Mouse (Mus musculus) lung, embryonic 14.5 days (tissue): ENCODE data around the gene Slc22a16. TPM values are rescaled to one million over a fixed set of nuclear protein-coding genes. Genes with fewer than 3 reads are reported as not detected.
A peak's percentile ranks its signal among the peaks of the same experiment; 100 is the strongest.
"Not testable (repeated sequence)": the region's sequence is repeated elsewhere in the genome, so short reads cannot be mapped to it uniquely, and the experiment has no call there.

Experiments
- ATAC-seq: fragments of 200-750 bp; cut with Nextera tagmentation; 2 replicates; pipeline ENCODE4 v1.8.0; 2017; ENCODE audit warnings: mild to moderate bottlenecking, moderate TSS enrichment, moderate library complexity; ENCODE audit not compliant: insufficient read depth
- DNase-seq: peaks from one replicate; pipeline ENCODE4 v3.0.0-alpha.2; 2015
- H3K27ac ChIP-seq: fragments of 300-500 bp; sonication (generic); 2 replicates; pipeline ENCODE4 v1.5.1; 2014; ENCODE audit warnings: low read depth, mild to moderate bottlenecking, moderate library complexity
- H3K27me3 ChIP-seq: fragments of 300-500 bp; sonication (generic); 2 replicates; pipeline ENCODE4 v1.6.1; 2014; ENCODE audit warnings: low read length, control low read depth; ENCODE audit not compliant: insufficient read depth
- H3K36me3 ChIP-seq: fragments of 300-500 bp; sonication (generic); 2 replicates; pipeline ENCODE4 v1.6.1; 2014; ENCODE audit warnings: control low read depth; ENCODE audit not compliant: insufficient read depth
- H3K4me1 ChIP-seq: fragments of 300-500 bp; sonication (generic); 2 replicates; pipeline ENCODE4 v1.6.1; 2014; ENCODE audit warnings: antibody characterized with exemption, control low read depth; ENCODE audit not compliant: insufficient read depth
- H3K4me2 ChIP-seq: fragments of 300-500 bp; sonication (generic); 2 replicates; pipeline ENCODE4 v1.6.1; 2014; ENCODE audit warnings: mild to moderate bottlenecking
- H3K4me3 ChIP-seq: fragments of 300-500 bp; sonication (generic); 2 replicates; pipeline ENCODE4 v1.5.1; 2014; ENCODE audit warnings: low read depth, low read length
- H3K9ac ChIP-seq: fragments of 300-500 bp; sonication (generic); 2 replicates; pipeline ENCODE4 v1.6.1; 2014
- H3K9me3 ChIP-seq: fragments of 300-500 bp; sonication (generic); 2 replicates; pipeline ENCODE4 v1.6.1; 2016; ENCODE audit warnings: low read depth, low read length, control low read depth
- CTCF ChIP-seq: IDR thresholded peaks from 2 replicates; pipeline ENCODE4 v1.5.1; 2016; ENCODE audit warnings: antibody characterized with exemption, low read depth
- WGBS: fragments of 180-500 bp; shearing (Covaris S2); extraction: QIAGEN DNeasy Blood & Tissue Kit; methylation state at CpG from one replicate; pipeline ENCODE4 v1.1.7; 2014; 5-methylcytosine and 5-hydroxymethylcytosine counted together
- polyA plus RNA-seq: library from polyadenylated mRNA; unstranded; fragments of >200 nt; fragmentation: Nextera tagmentation; extraction: Ambion mirVana; gene quantifications from 2 replicates; pipeline ENCODE4 v1.2.1, GENCODE M21; 2014

The Slc22a16 gene
- polyA plus RNA-seq, 1 experiment from 2014 or later = not detected

- peak; percentile 22 for DNase-seq
- WGBS = 39% methylated on average over 2 of the region's 2 CpGs
- H3K4me3 ChIP-seq = no peak overlapping the region
- no peaks in the 10 kb centered on the region for H3K36me3 ChIP-seq
- H3K27ac ChIP-seq = no peak overlapping the region
- no peaks in the 10 kb centered on the region for H3K27me3 ChIP-seq
- no peak overlapping the region for H3K9ac ChIP-seq
- ATAC-seq = no peak
- no peaks in the 10 kb centered on the region for H3K9me3 ChIP-seq
- no peak overlapping the region for H3K4me2 ChIP-seq
- no peaks in the 10 kb centered on the region for H3K4me1 ChIP-seq
- no peak for TF ChIP-seq CTCF
Measured at GRCm38 (mm10) chr10:40551801-40552200, 18.3 kb upstream of the Slc22a16 start.

- not testable (repeated sequence) for H3K9me3 ChIP-seq, DNase-seq, H3K27me3 ChIP-seq, H3K4me1 ChIP-seq, H3K4me3 ChIP-seq, H3K27ac ChIP-seq, H3K9ac ChIP-seq, ATAC-seq, H3K4me2 ChIP-seq, H3K36me3 ChIP-seq
- WGBS = 96% methylated on average over 6 of the region's 6 CpGs
Measured at GRCm38 (mm10) chr10:40565695-40566094, 4.4 kb upstream of the Slc22a16 start.

GRCm38 (mm10) chr10:40575912-40576634 lies 5.9 kb downstream of the Slc22a16 start:
- ATAC-seq (no peak), DNase-seq (no peak)
- H3K4me2 ChIP-seq = no peak overlapping the region
- no peak overlapping the region for H3K9ac ChIP-seq
- no peak for TF ChIP-seq CTCF
- H3K27ac ChIP-seq = no peak overlapping the region
- H3K36me3 ChIP-seq = no peaks in the 10 kb centered on the region
- H3K4me1 ChIP-seq = no peaks in the 10 kb centered on the region
- 82% methylated on average over 7 of the region's 7 CpGs for WGBS
- no peak overlapping the region for H3K4me3 ChIP-seq
- no peaks in the 10 kb centered on the region for H3K9me3 ChIP-seq
- H3K27me3 ChIP-seq = no peaks in the 10 kb centered on the region

- peak; percentile 43 for DNase-seq
- no peak overlapping the region for H3K9ac ChIP-seq
Measured at GRCm38 (mm10) chr10:40583584-40584255, 13.6 kb downstream of the Slc22a16 start.

GRCm38 (mm10) chr10:40592186-40592585 lies 22.1 kb downstream of the Slc22a16 start:
- no peak for TF ChIP-seq CTCF
- 53% methylated on average over 7 of the region's 7 CpGs for WGBS
- no peak for ATAC-seq
- no peak overlapping the region for H3K4me2 ChIP-seq
- no peaks in the 10 kb centered on the region for H3K36me3 ChIP-seq
- H3K9me3 ChIP-seq = no peaks in the 10 kb centered on the region
- no peak overlapping the region for H3K9ac ChIP-seq
- H3K4me1 ChIP-seq = no peaks in the 10 kb centered on the region
- DNase-seq = peak; percentile 44
- H3K27me3 ChIP-seq = no peaks in the 10 kb centered on the region
- no peak overlapping the region for H3K27ac ChIP-seq
- no peak overlapping the region for H3K4me3 ChIP-seq

More at GRCm38 (mm10) chr10:40583584-40584255, 13.6 kb downstream of the Slc22a16 start:
- peak; percentile 33; the same call in 1 of the 2 replicates for TF ChIP-seq CTCF
- H3K36me3 ChIP-seq = no peaks in the 10 kb centered on the region
- WGBS = 76% methylated on average over 8 of the region's 8 CpGs
- H3K9me3 ChIP-seq = no peaks in the 10 kb centered on the region
- H3K4me1 ChIP-seq = no peaks in the 10 kb centered on the region
- H3K4me3 ChIP-seq = no peak overlapping the region
- no peaks in the 10 kb centered on the region for H3K27me3 ChIP-seq
- H3K27ac ChIP-seq = no peak overlapping the region
- H3K4me2 ChIP-seq = no peak overlapping the region
- ATAC-seq = no peak

GRCm38 (mm10) chr10:40597177-40597576 lies 27.0 kb downstream of the Slc22a16 start:
- Histone ChIP-seq H3K27ac (no peak overlapping the region), H3K4me2 (no peak overlapping the region), H3K27me3 (no peaks in the 10 kb centered on the region), H3K9ac (no peak overlapping the region), H3K36me3 (no peaks in the 10 kb centered on the region), H3K9me3 (no peaks in the 10 kb centered on the region), H3K4me1 (no peaks in the 10 kb centered on the region), H3K4me3 (no peak overlapping the region)
- no peak for TF ChIP-seq CTCF
- DNase-seq = peak; percentile 1
- no peak for ATAC-seq
- WGBS = 86% methylated on average over 3 of the region's 3 CpGs

- TF ChIP-seq CTCF = peak; percentile 47
- ATAC-seq = no peak
- 58% methylated on average over 6 of the region's 6 CpGs for WGBS
Measured at GRCm38 (mm10) chr10:40604706-40605394, 34.7 kb downstream of the Slc22a16 start.

More at GRCm38 (mm10) chr10:40604706-40605394, 34.7 kb downstream of the Slc22a16 start:
- Histone ChIP-seq H3K4me1 (no peaks in the 10 kb centered on the region), H3K4me3 (no peak overlapping the region), H3K9ac (no peak overlapping the region), H3K27me3 (no peaks in the 10 kb centered on the region), H3K9me3 (peaks cover 3% of the 10 kb centered on the region; the same call in 1 of the 2 replicates), H3K4me2 (no peak overlapping the region), H3K36me3 (no peaks in the 10 kb centered on the region), H3K27ac (no peak overlapping the region)
- peak; percentile 8 for DNase-seq
